Mouse (Mus musculus) hindlimb bud, embryonic 11.5 days (tissue): ENCODE results near the gene Amy2a1.
"Not testable (repeated sequence)": the region's sequence is repeated elsewhere in the genome, so short reads cannot be mapped to it uniquely, and the experiment has no call there.

ENCODE experiments used
- DNase-seq: peaks from one replicate; pipeline ENCODE4 v3.0.0-alpha.2; 2012; ENCODE audit warnings: low read depth, low spot score; ENCODE audit errors: extremely low spot score

The Amy2a1 gene

GRCm38 (mm10) chr3:113532328-113532727 lies at the start of gene Amy2a1:
TSS of gene Amy2a1 (minus strand) at chr3:113532428.
- DNase-seq, result not testable (repeated sequence)

- DNase-seq, result no peak
Observed at GRCm38 (mm10) chr3:113574578-113574977, 42.4 kb upstream of the Amy2a1 start.

- no peak for DNase-seq
Observed at GRCm38 (mm10) chr3:113574138-113574537, 41.9 kb upstream of the Amy2a1 start.

- no peak for DNase-seq
Observed at GRCm38 (mm10) chr3:113572158-113572557, 39.9 kb upstream of the Amy2a1 start.

- DNase-seq, result no peak
Observed at GRCm38 (mm10) chr3:113539692-113540091, 7.5 kb upstream of the Amy2a1 start.
